Comparison of ENCODE assay signal across 13 mouse cellular contexts in the genomic region with DNA sequence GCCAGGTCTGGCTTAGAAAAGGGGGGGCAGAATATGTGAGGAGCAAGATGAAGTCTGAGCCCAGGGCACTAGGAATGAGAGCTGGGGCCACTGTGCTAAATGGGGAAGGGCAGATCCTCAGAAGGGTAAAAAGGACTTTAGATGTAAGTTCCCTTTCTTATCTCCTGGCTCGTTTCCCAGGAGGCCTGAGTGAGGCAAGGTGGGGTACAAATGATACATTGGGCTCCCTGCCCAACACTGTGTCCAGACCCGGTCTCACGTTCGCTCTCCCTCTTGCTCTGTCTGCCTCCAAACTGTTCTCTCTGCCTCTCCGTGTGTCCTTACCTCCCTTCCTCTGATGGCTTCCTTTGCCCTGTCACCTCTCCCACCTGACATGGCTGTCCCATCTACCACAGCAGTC.
"Had no signal": no experiment of that assay in that cellular context is flagged by ENCODE, and none has a peak within 500 bp of the region (broad histone marks: within the 10 kb centered on the region; RNA-seq: fewer than 3 reads in every experiment).

No protein-coding gene starts in this region.

- H3K9ac ChIP-seq: limb, embryonic 13.5 days; liver, embryonic 14.5 days; neural tube, embryonic 12.5 days had no signal

- H3K4me2 ChIP-seq: limb, embryonic 13.5 days; neural tube, embryonic 12.5 days had no signal

- H3K36me3 ChIP-seq: limb, embryonic 13.5 days; midbrain, embryonic 10.5 days; neural tube, embryonic 12.5 days had no signal

- H3K4me1 ChIP-seq: neural tube, embryonic 12.5 days had no signal

- H3K27me3 ChIP-seq: limb, embryonic 13.5 days; neural tube, embryonic 12.5 days had no signal

- DNase-seq: kidney, postnatal 14 days; left cerebral cortex, postnatal 4 days; lung, adult 18-20 months; lung, postnatal 10 days; lung, postnatal 4 days; midbrain, embryonic 14.5 days; thymus, adult 2 months; thymus, postnatal 25 days had no signal

- H3K4me3 ChIP-seq: limb, embryonic 13.5 days; midbrain, embryonic 10.5 days; myocyte; neural tube, embryonic 12.5 days had no signal

- H3K9me3 ChIP-seq: limb, embryonic 13.5 days; midbrain, embryonic 10.5 days; neural tube, embryonic 12.5 days had no signal

- H3K27ac ChIP-seq: limb, embryonic 13.5 days; liver, embryonic 14.5 days; midbrain, embryonic 10.5 days; neural tube, embryonic 12.5 days had no signal
